Mouse (Mus musculus): ENCODE results near the gene Rptor.

GRCm38 (mm10) chr11:119705381-119706066 is 102.8 kb downstream of the Rptor start:
- no peak for TF ChIP-seq CTCF (IDR thresholded peaks at IDR 0.05; ENCODE audit: low read depth)
- TF ChIP-seq EP300 (IDR thresholded peaks at IDR 0.05; ENCODE audit: low read depth) = no peak
